Mouse (Mus musculus): ENCODE data around the gene Taf13. TPM values are rescaled to one million over a fixed set of nuclear protein-coding genes. Genes with fewer than 3 reads are reported as not detected.

The Taf13 gene
- polyA plus RNA-seq, 1 experiment from 2014 or later: 46.2 TPM

GRCm38 (mm10) chr3:108588446-108588845 lies 16.9 kb downstream of the Taf13 start:
- 27% methylated on average over 2 of the region's 2 CpGs for WGBS
- no peak overlapping the region for H3K4me3 ChIP-seq
- H3K9ac ChIP-seq: no peak overlapping the region
- no peak overlapping the region for H3K4me2 ChIP-seq
- no peaks in the 10 kb centered on the region for H3K36me3 ChIP-seq
- H3K27ac ChIP-seq (replicated peaks): 0 out of 2 replicates have a peak overlapping the region, but pooled peaks have one; percentile 8
- no peaks in the 10 kb centered on the region for H3K9me3 ChIP-seq
- peaks cover 8% of the 10 kb centered on the region for H3K4me1 ChIP-seq (replicated peaks)
- H3K27me3 ChIP-seq: no peaks in the 10 kb centered on the region
- ATAC-seq (ENCODE audit: low FRiP score, low read depth): no peak

- H3K4me3 ChIP-seq: peak within 1 kb of the TSS; percentile 90
- peak; percentile 98 for ATAC-seq (ENCODE audit: low FRiP score, low read depth)
- H3K36me3 ChIP-seq: no peaks in the 10 kb centered on the region
- H3K27ac ChIP-seq (replicated peaks): peak within 1 kb of the TSS; percentile 94
- H3K27me3 ChIP-seq: no peaks in the 10 kb centered on the region
- H3K4me2 ChIP-seq: peak within 1 kb of the TSS; percentile 64
- H3K9me3 ChIP-seq: no peaks in the 10 kb centered on the region
- WGBS: 5% methylated on average over 43 of the region's 44 CpGs
- H3K9ac ChIP-seq: peak within 1 kb of the TSS; percentile 93
- H3K4me1 ChIP-seq (replicated peaks): peaks cover 10% of the 10 kb centered on the region
Observed at GRCm38 (mm10) chr3:108590786-108591529, 19.5 kb downstream of the Taf13 start, which contains the start of gene Wdr47. Gene Wdr47, plus strand, starts transcription at chr3:108591279.

GRCm38 (mm10) chr3:108591530-108592522 lies 20.3 kb downstream of the Taf13 start:
- no peaks in the 10 kb centered on the region for H3K36me3 ChIP-seq
- H3K4me1 ChIP-seq (replicated peaks): peaks cover 10% of the 10 kb centered on the region
- no peaks in the 10 kb centered on the region for H3K27me3 ChIP-seq
- peak overlapping the region; percentile 93 for H3K9ac ChIP-seq
- H3K4me3 ChIP-seq: peak overlapping the region; percentile 90
- ATAC-seq (ENCODE audit: low FRiP score, low read depth): peak; percentile 87
- WGBS: under 1% methylated on average over 55 of the region's 61 CpGs
- peak overlapping the region; percentile 94 for H3K27ac ChIP-seq (replicated peaks)
- no peaks in the 10 kb centered on the region for H3K9me3 ChIP-seq
- H3K4me2 ChIP-seq: peak overlapping the region; percentile 64

DNA sequence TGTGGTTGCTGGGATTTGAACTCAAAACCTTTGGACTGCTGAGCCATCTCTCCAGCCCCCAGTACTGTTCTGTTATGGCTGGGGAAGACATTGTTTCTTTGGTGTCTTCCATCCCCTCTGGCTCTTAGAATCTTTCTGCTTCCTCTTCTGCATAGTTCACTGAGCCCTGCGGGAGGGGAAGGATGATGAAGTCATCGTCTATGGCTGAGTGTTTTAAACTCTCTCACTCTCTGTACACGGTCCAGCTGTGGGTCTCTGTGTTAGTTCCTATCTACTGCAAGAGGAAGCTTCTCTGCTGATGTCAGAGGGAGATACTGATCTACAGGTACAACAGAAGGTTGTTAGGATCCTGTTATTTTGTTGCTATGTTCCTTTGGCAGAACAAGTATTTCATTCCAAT lies 37.4 kb downstream of the Taf13 start:
- no peaks in the 10 kb centered on the region for H3K4me1 ChIP-seq (replicated peaks)
- no peaks in the 10 kb centered on the region for H3K9me3 ChIP-seq
- peaks cover 16% of the 10 kb centered on the region for H3K36me3 ChIP-seq
- H3K9ac ChIP-seq: no peak overlapping the region
- no peaks in the 10 kb centered on the region for H3K27me3 ChIP-seq
- ATAC-seq (ENCODE audit: low FRiP score, low read depth): no peak
- H3K4me2 ChIP-seq: no peak overlapping the region
- WGBS: 55% methylated on average over 3 of the region's 3 CpGs
- H3K4me3 ChIP-seq: no peak overlapping the region
- no peak overlapping the region for H3K27ac ChIP-seq (replicated peaks)

Small RNA genes lying within 50 kb of the gene (microRNA-seq; reads per million reads assigned to microRNA genes)
- gene Gm22860: not detected

Other genes with a start within 250 kb of the Taf13 start
- 0.35 and 0.50 TPM in 2 replicates for gene Mybphl, start 206.8 kb upstream of the Taf13 start, polyA plus RNA-seq (2015; fragmentation: Nextera tagmentation; extraction: Ambion mirVana)
- 11.5 and 14.5 TPM in 2 replicates for gene Psrc1, start 187.9 kb upstream of the Taf13 start, polyA plus RNA-seq (2015; fragmentation: Nextera tagmentation; extraction: Ambion mirVana)
- gene Celsr2, start 156.1 kb upstream of the Taf13 start, polyA plus RNA-seq (2015; fragmentation: Nextera tagmentation; extraction: Ambion mirVana): 43.1 and 44.9 TPM in 2 replicates
- gene Sars, start 126.5 kb upstream of the Taf13 start, polyA plus RNA-seq (2015; fragmentation: Nextera tagmentation; extraction: Ambion mirVana): 197 and 219 TPM in 2 replicates
- gene 1700013F07Rik, start 37.5 kb upstream of the Taf13 start, polyA plus RNA-seq (2015; fragmentation: Nextera tagmentation; extraction: Ambion mirVana): 2.4 and 2.5 TPM in 2 replicates
- 15.1 and 18.9 TPM in 2 replicates for gene 5330417C22Rik, start 35.2 kb upstream of the Taf13 start, polyA plus RNA-seq (2015; fragmentation: Nextera tagmentation; extraction: Ambion mirVana)
- 51.1 and 54.0 TPM in 2 replicates for gene Tmem167b, start 9.2 kb upstream of the Taf13 start, polyA plus RNA-seq (2015; fragmentation: Nextera tagmentation; extraction: Ambion mirVana)
- 103 and 105 TPM in 2 replicates for gene Wdr47, start 19.6 kb downstream of the Taf13 start, polyA plus RNA-seq (2015; fragmentation: Nextera tagmentation; extraction: Ambion mirVana)
- 36.5 and 42.0 TPM in 2 replicates for gene Clcc1, start 82.2 kb downstream of the Taf13 start, polyA plus RNA-seq (2015; fragmentation: Nextera tagmentation; extraction: Ambion mirVana)
- gene Gpsm2, start 150.6 kb downstream of the Taf13 start, polyA plus RNA-seq (2015; fragmentation: Nextera tagmentation; extraction: Ambion mirVana): 20.2 and 22.6 TPM in 2 replicates
- not detected in 2 replicates for gene Aknad1, start 168.0 kb downstream of the Taf13 start, polyA plus RNA-seq (2015; fragmentation: Nextera tagmentation; extraction: Ambion mirVana)